Mouse (Mus musculus) cerebellum, adult 2 months (tissue): Measurements from ENCODE around the gene Neo1.

ENCODE experiments used
- CTCF ChIP-seq: fragments of 200-500 bp; IDR thresholded peaks from 2 replicates; pipeline ENCODE4 v1.5.1; 2011; ENCODE audit warnings: low read depth, mild to moderate bottlenecking, control low read depth, low read length, moderate library complexity, borderline replicate concordance; ENCODE audit not compliant: insufficient read depth
- POLR2A ChIP-seq: fragments of 200-500 bp; IDR thresholded peaks from 2 replicates; pipeline ENCODE4 v1.6.1; 2011; ENCODE audit warnings: low read length, control low read depth, borderline replicate concordance; ENCODE audit not compliant: insufficient read depth

GRCm38 (mm10) chr9:59060026-59060605, 23.9 kb upstream of the Neo1 start:
- TF ChIP-seq POLR2A, result no peak
- TF ChIP-seq CTCF, result no peak
